ENCODE assay signal across 29 mouse cellular contexts in the genomic region with DNA sequence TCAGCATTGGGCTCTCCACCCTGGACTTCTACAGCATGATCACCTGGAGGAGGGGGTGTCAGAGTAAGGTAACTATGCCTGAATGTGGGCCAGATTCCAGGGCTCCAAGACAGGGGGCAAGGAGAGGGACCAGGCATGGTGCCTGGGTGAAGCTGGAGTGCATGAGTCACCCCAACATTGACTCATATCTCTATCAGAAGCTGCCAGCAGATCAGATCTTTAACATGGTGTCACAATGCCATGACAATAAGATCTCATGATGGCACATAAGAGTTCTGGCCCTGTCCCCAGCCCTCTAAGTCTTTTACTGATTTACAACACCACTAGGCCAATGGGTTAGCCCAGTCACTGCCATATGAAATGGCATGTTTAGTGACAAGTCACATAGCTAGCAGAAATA. TPM values are rescaled to one million over a fixed set of nuclear protein-coding genes. Genes with fewer than 3 reads are reported as not detected.
"Had no signal": no experiment of that assay in that cellular context is flagged by ENCODE, and none has a peak within 500 bp of the region (broad histone marks: within the 10 kb centered on the region; RNA-seq: fewer than 3 reads in every experiment).

No protein-coding gene starts in this region.

- H3K27me3 ChIP-seq: heart, embryonic 12.5 days; hindbrain, embryonic 12.5 days; limb, embryonic 12.5 days had no signal

- H3K27ac ChIP-seq: gastrocnemius, adult 2 months; heart, embryonic 10.5 days; hindbrain, embryonic 10.5 days; hindbrain, embryonic 12.5 days; hindbrain, embryonic 14.5 days; layer of hippocampus, adult 2 months; left cerebral cortex, adult 2 months; limb, embryonic 10.5 days; limb, embryonic 12.5 days; liver, embryonic 13.5 days; liver, embryonic 15.5 days had no signal

- H3K4me1 ChIP-seq: limb, embryonic 10.5 days; limb, embryonic 12.5 days; liver, embryonic 13.5 days had no signal

- H3K9me3 ChIP-seq: heart, embryonic 10.5 days; hindbrain, embryonic 10.5 days; hindbrain, embryonic 12.5 days; limb, embryonic 10.5 days; limb, embryonic 12.5 days; liver, embryonic 13.5 days; liver, embryonic 15.5 days had no signal

- H3K9ac ChIP-seq: heart, embryonic 12.5 days; hindbrain, embryonic 12.5 days; hindbrain, embryonic 14.5 days; limb, embryonic 12.5 days; liver, embryonic 13.5 days; liver, embryonic 15.5 days; liver, postnatal 0 days had no signal

- DNase-seq: gastrocnemius, adult 2 months; gastrocnemius, postnatal 10 days; gastrocnemius, postnatal 25 days; heart, adult 18-20 months; heart, postnatal 10 days; heart, postnatal 4 days; kidney, adult 18-20 months; kidney, adult 8-10 months; kidney, postnatal 10 days; kidney, postnatal 25 days; kidney, postnatal 4 days; liver; liver, embryonic 13.5 days; liver, postnatal 0 days had no signal

- H3K4me3 ChIP-seq: gastrocnemius, adult 2 months; heart, embryonic 10.5 days; heart, embryonic 12.5 days; hindbrain, embryonic 10.5 days; hindbrain, embryonic 12.5 days; layer of hippocampus, adult 2 months; left cerebral cortex, adult 2 months; limb, embryonic 10.5 days; limb, embryonic 12.5 days; liver, embryonic 13.5 days; liver, embryonic 15.5 days had no signal

- H3K4me2 ChIP-seq: heart, embryonic 12.5 days; hindbrain, embryonic 12.5 days; hindbrain, embryonic 14.5 days; limb, embryonic 12.5 days; liver, embryonic 11.5 days; liver, embryonic 13.5 days; liver, embryonic 15.5 days had no signal

- H3K36me3 ChIP-seq: heart, embryonic 12.5 days; hindbrain, embryonic 10.5 days; hindbrain, embryonic 12.5 days; limb, embryonic 10.5 days; limb, embryonic 12.5 days; liver, embryonic 13.5 days; liver, embryonic 15.5 days had no signal

- ATAC-seq: hindbrain, embryonic 16.5 days; inflammation-experienced regulatory T-cells, adult 6 months; liver, postnatal 0 days had no signal

RNA-seq across cellular contexts. Expression of a gene that starts 14.4 kb away (rescaled TPM):
- total RNA-seq: gastrocnemius, adult 2 months; gastrocnemius, postnatal 25 days; heart, adult 18-20 months; heart, adult 8-10 months; heart, postnatal 25 days had no signal
- polyA plus RNA-seq: liver, postnatal 0 days had no signal

RNA-seq across cellular contexts. Expression of a gene that starts 20.1 kb away (rescaled TPM):
- polyA plus RNA-seq: inflammation-experienced regulatory T-cells, adult 6 months had no signal
